Mouse (Mus musculus) heart, embryonic 11.5 days (tissue): ENCODE results near the gene H2-M10.5. TPM values are rescaled to one million over a fixed set of nuclear protein-coding genes. Genes with fewer than 3 reads are reported as not detected.
A peak's percentile ranks its signal among the peaks of the same experiment; 100 is the strongest.
"Not testable (repeated sequence)": the region's sequence is repeated elsewhere in the genome, so short reads cannot be mapped to it uniquely, and the experiment has no call there.

ENCODE experiments used
- ATAC-seq: fragments of 200-750 bp; cut with Nextera tagmentation; replicated peaks from 2 replicates; pipeline ENCODE4 v1.8.0; 2017; ENCODE audit warnings: moderate library complexity; ENCODE audit not compliant: insufficient number of reproducible peaks, low FRiP score, low TSS enrichment
- H3K27ac ChIP-seq: fragments of 300-500 bp; sonication (generic); 2 replicates; pipeline ENCODE4 v1.5.1; 2014; ENCODE audit warnings: mild to moderate bottlenecking, low read depth, low read length
- H3K27me3 ChIP-seq: fragments of 300-500 bp; sonication (generic); 2 replicates; pipeline ENCODE4 v1.6.1; 2014; ENCODE audit warnings: mild to moderate bottlenecking, low read length, mixed read lengths; ENCODE audit not compliant: control insufficient read depth, insufficient read depth
- H3K36me3 ChIP-seq: fragments of 300-500 bp; sonication (generic); 2 replicates; pipeline ENCODE4 v1.6.1; 2014; ENCODE audit warnings: mild to moderate bottlenecking, low read length, moderate library complexity, mixed read lengths; ENCODE audit not compliant: control insufficient read depth, insufficient read depth
- H3K4me1 ChIP-seq: fragments of 300-500 bp; sonication (generic); 2 replicates; pipeline ENCODE4 v1.6.1; 2014; ENCODE audit warnings: low read length; ENCODE audit not compliant: control insufficient read depth, insufficient read depth
- H3K4me2 ChIP-seq: fragments of 300-500 bp; sonication (generic); 2 replicates; pipeline ENCODE4 v1.6.1; 2014; ENCODE audit warnings: mild to moderate bottlenecking, moderate library complexity
- H3K4me3 ChIP-seq: fragments of 300-500 bp; sonication (generic); 2 replicates; pipeline ENCODE4 v1.5.1; 2014; ENCODE audit warnings: low read depth, low read length
- H3K9ac ChIP-seq: fragments of 300-500 bp; sonication (generic); 2 replicates; pipeline ENCODE4 v1.6.1; 2014; ENCODE audit warnings: mild to moderate bottlenecking, low read depth, low read length, moderate library complexity
- H3K9me3 ChIP-seq: fragments of 300-500 bp; sonication (generic); replicated peaks from 2 replicates; pipeline ENCODE4 v1.6.1; 2016; ENCODE audit warnings: low read length; ENCODE audit not compliant: control insufficient read depth
- WGBS: fragments of 180-500 bp; shearing (Covaris S2); extraction: QIAGEN DNeasy Blood & Tissue Kit; methylation state at CpG from one replicate; pipeline ENCODE4 v1.1.7; 2014; ENCODE audit not compliant: insufficient replicate concordance; 5-methylcytosine and 5-hydroxymethylcytosine counted together
- polyA plus RNA-seq: library from polyadenylated mRNA; unstranded; fragments of >200 nt; fragmentation: Nextera tagmentation; extraction: Ambion mirVana; gene quantifications from 2 replicates; pipeline ENCODE4 v1.2.1, GENCODE M21; 2014

H2-M10.5 gene
- polyA plus RNA-seq, 1 experiment from 2014 or later, result not detected

GRCm38 (mm10) chr17:36799493-36799892 lies 26.8 kb downstream of the H2-M10.5 start:
- WGBS, result 74% methylated on average over 10 of the region's 10 CpGs
- Histone ChIP-seq H3K9ac (no peak overlapping the region), H3K4me1 (no peaks in the 10 kb centered on the region), H3K27ac (no peak overlapping the region), H3K36me3 (no peaks in the 10 kb centered on the region), H3K4me3 (no peak overlapping the region), H3K9me3 (no peaks in the 10 kb centered on the region), H3K27me3 (no peaks in the 10 kb centered on the region), H3K4me2 (no peak overlapping the region)
- ATAC-seq, result no peak

GRCm38 (mm10) chr17:36799921-36800462 lies 27.3 kb downstream of the H2-M10.5 start:
- not testable (repeated sequence) for H3K4me3 ChIP-seq, H3K27ac ChIP-seq, H3K27me3 ChIP-seq, H3K36me3 ChIP-seq, H3K9ac ChIP-seq, H3K4me1 ChIP-seq, ATAC-seq, H3K9me3 ChIP-seq, H3K4me2 ChIP-seq
- 37% methylated on average over 4 of the region's 4 CpGs for WGBS

GRCm38 (mm10) chr17:36811871-36812270 lies 39.2 kb downstream of the H2-M10.5 start, which contains the start of gene H2-M10.6:
Gene H2-M10.6, plus strand, starts transcription at chr17:36812171.
- H3K9me3 ChIP-seq, result no peaks in the 10 kb centered on the region
- ATAC-seq, result no peak
- H3K27ac ChIP-seq, result no peak within 1 kb of the TSS
- no peak within 1 kb of the TSS for H3K4me2 ChIP-seq
- H3K4me1 ChIP-seq, result no peaks in the 10 kb centered on the region
- no peaks in the 10 kb centered on the region for H3K36me3 ChIP-seq
- H3K9ac ChIP-seq, result no peak within 1 kb of the TSS
- H3K27me3 ChIP-seq, result no peaks in the 10 kb centered on the region
- no peak within 1 kb of the TSS for H3K4me3 ChIP-seq

- H3K9ac ChIP-seq, result no peak overlapping the region
- H3K4me2 ChIP-seq, result no peak overlapping the region
- 0 out of 2 replicates have a peak, but pooled peaks have one; percentile 4 for ATAC-seq
- H3K9me3 ChIP-seq, result no peaks in the 10 kb centered on the region
- H3K36me3 ChIP-seq, result no peaks in the 10 kb centered on the region
- no peak overlapping the region for H3K4me3 ChIP-seq
- no peaks in the 10 kb centered on the region for H3K4me1 ChIP-seq
- H3K27me3 ChIP-seq, result no peaks in the 10 kb centered on the region
- no peak overlapping the region for H3K27ac ChIP-seq
Observed at GRCm38 (mm10) chr17:36824005-36824404, 51.3 kb downstream of the H2-M10.5 start.

- WGBS, result 19% methylated on average over 4 of the region's 4 CpGs
- H3K36me3 ChIP-seq, result no peaks in the 10 kb centered on the region
- no peaks in the 10 kb centered on the region for H3K4me1 ChIP-seq
- no peaks in the 10 kb centered on the region for H3K9me3 ChIP-seq
- ATAC-seq, result no peak
- H3K27me3 ChIP-seq, result no peaks in the 10 kb centered on the region
- H3K4me3 ChIP-seq, result no peak overlapping the region
- H3K27ac ChIP-seq, result no peak overlapping the region
- H3K9ac ChIP-seq, result no peak overlapping the region
- H3K4me2 ChIP-seq, result no peak overlapping the region
Observed at GRCm38 (mm10) chr17:36825525-36825924, 52.8 kb downstream of the H2-M10.5 start.

Other genes with a start within 250 kb of the H2-M10.5 start
- gene H2-M11, start 225.8 kb upstream of the H2-M10.5 start, polyA plus RNA-seq, result not detected in 2 replicates
- not detected in 2 replicates for gene H2-M9, start 130.2 kb upstream of the H2-M10.5 start, polyA plus RNA-seq
- not detected in 2 replicates for gene H2-M1, start 100.7 kb upstream of the H2-M10.5 start, polyA plus RNA-seq
- not detected in 2 replicates for gene H2-M10.6, start 39.3 kb downstream of the H2-M10.5 start, polyA plus RNA-seq
- gene Trim26, start 64.2 kb downstream of the H2-M10.5 start, polyA plus RNA-seq, result 21.4 and 21.9 TPM in 2 replicates
- 0.31 and 0.39 TPM in 2 replicates for gene Trim15, start 94.3 kb downstream of the H2-M10.5 start, polyA plus RNA-seq
- 28.7 and 32.3 TPM in 2 replicates for gene Trim10, start 96.7 kb downstream of the H2-M10.5 start, polyA plus RNA-seq
- gene Trim40, start 117.2 kb downstream of the H2-M10.5 start, polyA plus RNA-seq, result not detected in 2 replicates
- gene Trim31, start 125.2 kb downstream of the H2-M10.5 start, polyA plus RNA-seq, result not detected in 2 replicates
- 0.10 and 0.17 TPM in 2 replicates for gene Rnf39, start 170.0 kb downstream of the H2-M10.5 start, polyA plus RNA-seq
- 97.4 and 105 TPM in 2 replicates for gene Ppp1r11, start 178.8 kb downstream of the H2-M10.5 start, polyA plus RNA-seq
- 42.9 and 44.1 TPM in 2 replicates for gene Znrd1, start 185.6 kb downstream of the H2-M10.5 start, polyA plus RNA-seq
- gene Znrd1as, start 185.7 kb downstream of the H2-M10.5 start, polyA plus RNA-seq, result 7.9 and 8.6 TPM in 2 replicates
- gene 2410137M14Rik, start 208.3 kb downstream of the H2-M10.5 start, polyA plus RNA-seq, result not detected in 2 replicates
- gene H2-M5, start 216.6 kb downstream of the H2-M10.5 start, polyA plus RNA-seq, result 0.24 and 0.49 TPM in 2 replicates
- gene Zfp57, start 228.3 kb downstream of the H2-M10.5 start, polyA plus RNA-seq, result 66.7 and 70.1 TPM in 2 replicates